Mouse (Mus musculus): ENCODE data around the gene Pxylp1.
"Not testable (repeated sequence)": the region's sequence is repeated elsewhere in the genome, so short reads cannot be mapped to it uniquely, and the experiment has no call there.

The Pxylp1 gene

GRCm38 (mm10) chr9:96892546-96892945 lies at the start of gene Pxylp1:
Pxylp1 (minus strand) TSS chr9:96892669.
- no peak for DNase-seq (ENCODE audit: low spot score in 2 of 2)

DNA sequence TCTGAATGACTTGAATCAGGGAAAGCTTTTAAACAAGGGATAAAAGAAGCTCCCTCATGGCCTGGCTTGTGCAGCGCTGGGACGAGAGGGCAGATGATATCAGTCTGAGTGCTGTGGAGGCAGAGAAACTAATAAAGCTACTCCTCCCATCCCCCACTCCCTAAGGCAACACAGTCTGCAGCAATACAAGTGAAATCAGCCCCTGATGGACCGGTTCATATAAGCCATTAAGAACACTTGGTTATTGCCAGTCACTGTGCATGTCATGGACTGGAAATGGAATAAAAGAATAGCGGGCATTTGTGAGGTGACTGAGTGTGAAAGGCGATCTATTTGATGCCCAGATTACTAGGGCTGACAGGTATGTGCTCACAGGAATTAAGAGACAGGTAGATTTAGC lies 46.4 kb upstream of the Pxylp1 start:
- no peak for DNase-seq (ENCODE audit: low spot score in 2 of 2)

DNA sequence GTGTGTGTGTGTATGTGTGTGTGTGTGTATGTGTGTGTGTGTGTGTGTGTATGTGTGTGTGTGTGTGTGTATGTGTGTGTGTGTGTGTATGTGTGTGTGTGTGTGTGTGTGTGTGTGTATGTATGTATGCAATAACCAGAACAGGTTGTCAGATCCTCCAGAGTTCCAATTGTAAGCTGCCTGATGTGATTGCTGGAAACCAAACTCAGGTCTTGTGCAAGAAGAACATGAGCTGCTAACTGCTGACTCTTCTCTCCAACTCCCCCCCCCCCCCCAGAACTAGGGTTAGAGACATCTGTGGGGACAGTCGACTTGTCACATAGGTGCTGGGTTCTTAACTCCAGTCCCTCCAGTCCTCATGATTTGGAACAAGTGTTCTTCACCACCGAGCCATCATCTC lies 44.0 kb upstream of the Pxylp1 start:
- DNase-seq (ENCODE audit: low spot score in 2 of 2): not testable (repeated sequence)

DNA sequence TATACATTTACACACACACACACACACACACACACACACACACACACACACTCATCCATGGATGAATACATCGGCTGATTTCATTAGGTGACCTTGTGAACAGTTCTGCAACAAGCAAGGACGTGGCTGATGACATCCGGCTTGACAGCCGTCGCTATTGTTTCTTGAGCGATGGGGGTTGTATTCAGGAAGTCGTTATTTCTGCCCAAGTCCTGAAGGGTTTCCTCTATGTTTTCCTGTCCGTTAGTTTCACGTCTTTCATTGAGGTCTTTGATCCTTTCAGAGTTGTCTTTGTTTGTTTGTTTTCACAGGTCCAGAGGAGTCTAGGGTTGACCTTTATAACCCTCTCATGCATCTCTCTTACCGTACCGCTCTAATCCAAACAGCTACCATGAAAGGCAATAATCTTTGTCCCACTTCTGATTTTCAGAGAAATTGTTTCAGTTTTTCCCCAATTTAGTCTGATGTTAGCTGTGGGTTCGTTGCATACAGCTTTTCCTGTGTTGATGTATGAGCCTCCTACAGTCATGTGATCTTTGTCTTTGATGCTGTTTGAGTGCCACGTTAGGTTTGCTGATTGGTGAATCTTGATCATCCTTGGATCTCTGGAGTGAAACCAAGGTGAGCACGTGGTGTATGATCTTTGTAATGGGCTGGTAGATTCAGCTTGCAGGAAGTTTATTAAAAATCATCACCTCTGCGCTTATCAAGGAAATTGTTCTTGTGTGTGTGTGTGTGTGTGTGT lies 43.3 kb upstream of the Pxylp1 start:
- DNase-seq (ENCODE audit: low spot score in 2 of 2): no peak

- no peak for DNase-seq (ENCODE audit: low spot score in 2 of 2)
These were observed 42.3 kb upstream of the Pxylp1 start for GRCm38 (mm10) chr9:96934816-96935215.

DNA sequence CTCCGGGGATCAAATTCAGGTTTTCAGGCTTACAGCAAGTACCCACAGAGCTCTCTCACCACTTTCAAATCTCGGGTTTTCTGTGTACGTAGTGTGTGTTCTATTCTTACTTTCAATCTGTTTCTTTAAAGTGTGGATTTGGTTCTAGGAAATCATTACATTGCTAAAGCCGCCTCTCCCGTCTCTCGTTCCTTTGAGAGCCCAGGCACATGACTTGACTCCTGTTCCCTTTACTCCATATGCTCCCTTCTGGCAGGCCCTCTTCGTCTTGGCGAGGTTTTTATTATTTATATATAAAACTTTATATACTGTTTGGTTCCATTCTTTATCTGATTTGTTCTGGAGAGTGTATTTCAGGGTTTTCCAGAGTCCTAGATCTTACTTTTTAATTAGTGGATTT lies 40.3 kb upstream of the Pxylp1 start:
- DNase-seq (ENCODE audit: low spot score in 2 of 2): peak; percentile 57 to 71

DNA sequence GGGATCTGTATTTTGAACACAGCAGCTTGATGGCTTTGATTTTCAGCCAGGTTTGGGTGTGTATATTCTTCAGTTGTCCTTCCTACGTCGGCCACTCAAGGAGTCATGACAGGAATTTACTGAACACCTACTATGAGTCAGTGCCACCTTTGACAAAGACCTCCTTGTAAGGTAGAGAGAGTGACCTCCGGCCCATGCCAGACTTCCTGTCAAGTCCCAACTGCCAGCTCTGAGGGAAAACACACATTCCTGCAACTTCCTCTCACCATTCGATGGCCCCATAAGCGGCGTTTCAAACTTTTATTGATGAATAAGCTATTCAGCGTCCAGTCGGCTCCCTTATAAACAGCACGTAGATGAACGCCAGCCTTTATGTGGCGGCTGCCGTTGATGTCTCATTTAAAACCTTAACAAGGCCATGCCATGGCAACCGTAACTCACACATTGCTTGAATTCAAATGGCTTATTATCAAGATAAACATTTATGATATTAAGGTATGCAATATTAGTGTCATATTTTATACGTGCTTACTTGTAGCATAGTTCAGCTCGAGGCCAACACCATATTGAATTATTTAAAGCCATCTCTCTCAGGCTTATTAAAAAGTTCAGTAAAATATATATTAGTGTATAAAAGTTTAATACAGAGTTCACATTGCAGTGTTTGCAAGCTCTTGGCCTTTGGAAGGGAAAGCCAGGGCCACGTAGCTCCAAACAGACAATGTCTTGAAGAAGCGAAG lies 31.3 kb upstream of the Pxylp1 start:
- no peak for DNase-seq (ENCODE audit: low spot score in 2 of 2)

GRCm38 (mm10) chr9:96923119-96923518 lies 30.6 kb upstream of the Pxylp1 start:
- DNase-seq (ENCODE audit: low spot score in 2 of 2): no peak

DNA sequence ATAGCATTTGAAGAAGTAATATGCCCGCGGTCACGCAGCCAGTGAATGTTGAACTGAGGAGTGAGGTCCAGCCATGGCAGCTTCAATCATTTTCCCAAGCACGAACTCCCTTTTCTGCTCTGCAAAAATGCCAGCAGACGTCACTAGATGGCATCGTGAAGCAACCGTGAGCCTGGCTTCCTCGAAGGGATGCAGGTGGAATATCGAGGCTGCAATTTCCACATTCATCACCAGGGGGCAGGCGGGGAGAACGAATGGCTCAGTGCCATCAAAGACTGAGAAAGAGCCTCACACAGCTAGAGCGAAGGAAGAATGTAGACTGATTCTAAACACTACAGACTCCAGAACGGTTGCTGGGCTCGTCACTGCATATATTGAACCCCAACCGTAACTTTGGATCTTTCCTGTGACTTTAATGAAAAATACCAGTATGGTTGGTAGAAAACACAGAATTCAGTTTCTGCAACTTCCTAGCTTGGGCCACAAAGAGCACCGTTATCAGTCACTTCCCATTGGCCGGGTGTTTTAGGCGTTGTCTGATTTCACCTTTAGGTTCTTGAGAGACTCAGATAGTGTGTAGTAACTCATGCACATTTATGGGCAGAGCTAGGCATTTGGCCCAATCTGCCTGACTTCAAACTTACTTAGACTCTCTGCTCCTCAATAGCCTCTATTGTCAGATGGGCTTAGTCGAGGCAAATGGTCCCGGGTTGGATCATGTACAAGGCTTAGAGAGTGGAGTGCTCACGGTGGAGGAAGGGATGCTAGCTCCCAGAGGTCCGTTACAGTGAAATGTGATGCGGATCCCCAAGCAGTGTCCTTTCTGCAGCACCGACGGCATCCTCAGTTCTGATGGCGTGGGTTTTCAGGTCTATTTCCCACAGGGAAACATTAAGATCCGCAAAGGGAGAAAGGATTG lies 24.4 kb upstream of the Pxylp1 start:
- DNase-seq (ENCODE audit: low spot score in 2 of 2): peak; percentile 95 to 97

DNA sequence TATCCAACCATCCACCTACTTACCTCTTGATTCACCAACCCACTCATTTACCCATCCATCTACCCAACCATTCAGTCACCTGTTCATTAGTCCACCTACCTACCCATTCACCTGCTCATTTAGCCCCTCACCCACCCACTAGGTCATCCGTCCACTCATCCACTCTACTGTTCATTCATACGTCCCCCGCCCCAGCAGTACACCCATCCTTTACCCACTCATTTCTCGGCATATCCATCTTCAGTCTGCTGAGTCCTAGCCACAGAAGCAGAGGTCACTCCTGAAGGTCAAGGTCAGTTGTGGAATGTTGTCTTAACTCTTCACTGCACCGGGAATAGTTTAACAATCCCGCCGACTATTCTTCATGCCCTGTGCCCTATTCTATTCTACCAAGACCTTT lies 23.6 kb upstream of the Pxylp1 start:
- no peak for DNase-seq (ENCODE audit: low spot score in 2 of 2)

GRCm38 (mm10) chr9:96914851-96915250 lies 22.4 kb upstream of the Pxylp1 start:
- DNase-seq (ENCODE audit: low spot score in 2 of 2): no peak

DNA sequence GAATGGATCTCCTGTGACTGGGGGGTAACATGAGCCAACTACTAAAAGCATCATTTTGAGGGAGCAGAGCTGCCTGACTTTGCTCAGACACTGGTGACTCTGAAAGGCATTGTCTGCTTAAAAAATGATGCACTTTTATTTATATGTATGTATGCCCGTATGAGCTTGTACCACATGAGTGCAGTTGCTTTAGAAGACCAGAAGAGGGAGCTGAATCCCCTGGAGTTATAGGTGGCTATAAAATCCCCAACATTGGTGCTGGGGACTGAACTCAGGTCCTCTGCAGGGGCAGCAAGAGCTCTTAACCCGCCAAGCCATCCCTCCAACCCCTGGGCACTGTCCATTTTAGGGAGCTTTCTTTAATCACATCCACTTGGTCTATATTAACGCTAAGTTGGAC lies 21.5 kb upstream of the Pxylp1 start:
- DNase-seq (ENCODE audit: low spot score in 2 of 2): no peak

DNA sequence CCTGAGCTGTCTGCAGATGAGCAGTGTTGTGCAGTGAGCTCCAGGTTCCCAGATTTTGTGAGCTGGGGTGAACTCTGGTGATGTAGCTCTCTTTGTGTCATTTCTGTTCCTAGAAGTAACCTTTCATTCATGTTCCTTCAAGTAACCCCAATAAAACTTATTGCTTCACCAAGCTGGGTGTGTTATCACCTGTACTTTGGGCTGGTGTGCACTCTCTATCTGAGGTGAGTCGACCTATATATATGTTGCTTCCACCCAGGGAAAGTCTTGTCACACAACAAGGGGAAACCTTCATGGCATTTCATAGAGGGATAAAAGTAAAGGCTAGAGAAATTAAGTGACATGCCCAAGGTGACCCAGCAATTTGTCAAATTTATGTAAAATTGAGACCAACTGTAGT lies 17.0 kb upstream of the Pxylp1 start:
- no peak for DNase-seq (ENCODE audit: low spot score in 2 of 2)

DNA sequence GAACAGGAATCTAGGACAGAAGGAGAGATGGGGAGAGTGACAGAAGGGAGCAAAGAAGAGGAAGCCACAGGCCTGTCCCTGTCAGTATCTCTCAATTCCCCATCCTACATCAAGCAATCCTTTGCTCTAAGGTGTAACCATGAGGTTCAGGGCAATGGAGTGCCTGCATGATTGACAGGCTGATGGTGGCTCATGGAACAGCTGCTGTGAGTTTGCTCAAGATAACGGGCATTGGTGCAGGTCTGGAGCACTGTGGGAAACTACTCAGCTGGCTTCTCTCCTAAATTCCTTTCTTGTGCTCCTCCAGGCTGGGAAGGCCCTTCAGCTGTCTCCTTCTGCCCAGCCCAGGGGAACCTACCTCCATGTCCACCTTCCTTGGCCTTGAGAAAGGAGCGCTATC lies 16.3 kb upstream of the Pxylp1 start:
- DNase-seq (ENCODE audit: low spot score in 2 of 2): no peak

GRCm38 (mm10) chr9:96904360-96905355 lies 12.2 kb upstream of the Pxylp1 start:
- no peak for DNase-seq (ENCODE audit: low spot score in 2 of 2)

DNA sequence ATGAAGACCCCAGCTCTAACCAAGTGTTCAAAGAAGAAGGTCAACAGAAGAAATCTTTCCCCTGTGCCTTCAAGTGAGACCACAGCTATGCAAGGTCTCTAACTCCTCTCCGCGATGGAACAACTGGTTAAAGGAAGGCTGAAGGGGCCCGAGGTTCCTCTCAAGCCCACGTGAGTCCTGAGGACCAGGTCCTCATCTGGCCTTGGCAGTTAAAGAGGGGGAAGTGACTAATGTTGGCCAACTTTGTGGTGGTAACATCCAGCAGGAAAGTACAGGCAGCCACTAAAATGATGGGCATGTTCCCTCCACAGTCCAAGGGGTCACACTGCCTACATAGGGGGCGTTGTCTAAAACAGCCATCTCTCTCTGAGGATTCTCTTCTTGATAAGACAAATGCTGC lies 7.2 kb upstream of the Pxylp1 start:
- no peak for DNase-seq (ENCODE audit: low spot score in 2 of 2)

- no peak for DNase-seq (ENCODE audit: low spot score in 2 of 2)
These were observed 6.5 kb upstream of the Pxylp1 start for GRCm38 (mm10) chr9:96899004-96899403.

DNA sequence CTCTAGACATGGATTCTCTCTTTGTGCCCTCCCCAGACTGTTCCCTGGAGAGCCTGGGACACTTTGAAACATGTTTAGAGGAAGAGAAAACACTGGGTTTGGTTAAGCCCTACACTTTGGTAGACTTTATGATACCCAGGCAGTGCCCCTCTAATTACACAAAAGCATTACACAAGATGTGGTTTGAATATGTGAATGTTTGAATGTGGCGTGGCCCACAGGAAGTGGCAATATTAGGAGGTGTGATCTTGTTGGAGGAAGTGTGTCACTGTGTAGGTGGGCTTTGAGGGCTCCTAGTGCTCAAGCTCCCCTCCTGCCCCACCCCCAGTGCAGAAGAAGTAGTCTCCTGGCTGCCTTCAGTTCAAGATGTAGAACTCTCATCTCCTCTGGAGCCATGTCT lies 4.2 kb upstream of the Pxylp1 start:
- no peak for DNase-seq (ENCODE audit: low spot score in 2 of 2)

- DNase-seq (ENCODE audit: low spot score in 2 of 2): no peak
These were observed 1.1 kb upstream of the Pxylp1 start for GRCm38 (mm10) chr9:96893582-96893981.

DNA sequence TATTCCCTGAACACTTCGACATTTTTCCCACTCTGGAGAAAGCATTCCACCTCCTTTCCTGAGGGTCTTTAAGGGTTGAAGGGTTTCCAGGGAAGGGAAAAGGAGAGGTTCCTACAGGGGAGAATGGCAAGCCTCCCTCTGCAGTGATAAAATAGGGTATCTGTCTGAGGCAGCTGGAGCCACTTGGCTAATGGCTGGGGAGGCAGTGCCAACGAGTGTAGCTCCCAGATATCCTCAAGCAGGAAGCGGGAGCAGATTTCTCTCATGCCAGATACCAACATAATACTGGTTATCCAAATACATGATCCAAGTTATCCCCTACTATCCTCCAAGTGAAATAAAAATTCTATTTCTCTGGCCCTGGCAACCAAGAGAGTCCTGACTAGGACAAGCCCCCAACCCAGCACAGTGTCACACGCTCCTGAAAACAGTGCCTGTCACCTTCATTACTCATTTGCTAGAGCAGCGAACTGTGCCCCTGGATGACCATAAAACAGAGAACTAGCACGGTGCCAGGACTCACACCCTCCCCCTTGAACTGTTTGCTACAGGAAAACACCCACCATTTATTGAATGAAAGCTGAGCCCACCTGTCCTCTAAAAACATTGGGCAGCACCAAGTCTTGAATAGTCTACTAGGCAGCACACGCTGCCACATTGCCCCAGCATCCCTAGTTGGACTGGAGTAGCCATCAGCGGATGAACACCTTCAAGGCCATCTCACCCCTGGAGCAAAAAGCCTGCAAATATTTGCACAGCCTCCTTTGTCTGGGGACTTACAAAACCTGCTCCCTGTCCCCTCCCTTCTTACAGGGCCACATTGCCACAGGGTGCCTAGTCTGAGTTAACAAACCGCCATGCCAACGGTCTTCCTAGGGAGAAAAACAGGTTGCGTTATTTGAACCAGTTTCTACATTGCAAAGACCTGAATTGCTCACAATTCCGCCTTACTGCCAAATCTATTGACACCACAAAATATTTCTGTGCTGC lies 833 bp downstream of the Pxylp1 start:
- no peak for DNase-seq (ENCODE audit: low spot score in 2 of 2)
